Mouse (Mus musculus): Measurements from ENCODE around the gene Leap2.

GRCm38 (mm10) chr11:53458996-53459395 lies 36.0 kb upstream of the Leap2 start:
- no peak for TF ChIP-seq CTCF (IDR thresholded peaks at IDR 0.05; ENCODE audit: extremely low read depth, insufficient read length, insufficient replicate concordance, low read depth, low read length)
- TF ChIP-seq POLR2A (IDR thresholded peaks at IDR 0.05; ENCODE audit: low read depth, low read length) = no peak

Measured in small intestine, adult 2 months (tissue).